In the genomic region with DNA sequence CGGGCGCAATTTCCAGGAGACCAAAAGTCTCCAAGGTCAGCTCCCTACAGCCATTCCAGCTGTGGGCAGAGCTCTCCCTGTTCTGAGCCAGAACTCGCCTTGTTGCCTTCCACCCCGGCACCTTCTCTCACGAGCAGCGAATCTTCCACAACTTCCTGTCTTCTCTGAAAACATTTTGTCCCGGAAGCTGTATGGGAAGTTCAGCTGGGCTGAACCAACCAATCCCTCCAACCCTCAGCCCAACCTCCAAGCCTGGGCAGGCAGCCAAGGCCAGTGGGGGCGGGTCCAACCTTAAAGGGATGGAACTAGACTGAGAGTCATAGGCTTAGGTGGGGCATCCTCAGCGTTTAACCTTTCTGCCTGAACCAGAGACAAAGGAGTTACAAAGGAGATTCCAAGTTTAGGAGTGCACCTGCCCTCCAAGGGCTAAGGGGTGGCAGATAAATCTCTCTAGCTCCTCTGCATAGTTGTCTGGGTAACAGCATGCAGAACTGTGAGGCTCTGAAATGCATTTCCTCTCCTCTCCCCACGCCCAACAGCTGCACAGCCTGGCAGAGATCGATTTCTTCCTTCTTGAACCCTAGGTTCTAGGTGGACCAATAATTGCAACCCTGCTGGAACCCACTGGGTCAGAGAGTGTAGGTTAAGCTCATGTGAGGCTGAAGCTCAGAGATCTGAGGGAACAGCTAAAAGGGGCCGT, we compare ENCODE assay signal across 8 mouse cellular contexts. TPM values are rescaled to one million over a fixed set of nuclear protein-coding genes. Genes with fewer than 3 reads are reported as not detected.
DNase-seq lines count a peak whose midpoint lies in the region; ATAC-seq lines count a peak whose summit lies in the region.

A gene (minus strand): TSS at position 188 of the 700 bp plus-strand sequence.

- H3K9me3 ChIP-seq in hindbrain, embryonic 10.5 days = no peaks in the 10 kb centered on the region

- peak; percentile 94 for ATAC-seq in frontal cortex, adult (ENCODE audit: low TSS enrichment)

- DNase-seq in MEL-GATA-1-ER (ENCODE audit: extremely low read depth, low read depth) = peak; percentile 91
- DNase-seq in cerebellum, adult 9-10 months = peak; percentile 93
- DNase-seq in hindbrain, embryonic 10.5 days (ENCODE audit: low spot score) = peak; percentile 59
- DNase-seq in layer of hippocampus, postnatal 10 days (ENCODE audit: low spot score in 2 of 2) = peak; percentile 96 to 97
- peak; percentile 100 for DNase-seq in lung, postnatal 10 days
- peak; percentile 98 for DNase-seq in ovary, postnatal 36 days (ENCODE audit: low spot score)
- DNase-seq in thymus, postnatal 25 days = peak; percentile 94

- H3K4me1 ChIP-seq in hindbrain, embryonic 10.5 days (replicated peaks) = 0 out of 2 replicates have a peak, but pooled peaks cover 3% of the 10 kb centered on the region

- 43% methylated on average over 12 of the region's 12 CpGs for WGBS in hindbrain, embryonic 10.5 days

- H3K4me3 ChIP-seq in hindbrain, embryonic 10.5 days = peak within 1 kb of the TSS; percentile 41

- peak within 1 kb of the TSS; percentile 4; the same call in 1 of the 2 replicates for H3K27ac ChIP-seq in hindbrain, embryonic 10.5 days

- no peaks in the 10 kb centered on the region for H3K27me3 ChIP-seq in hindbrain, embryonic 10.5 days (ENCODE audit: insufficient read depth, poor library complexity, severe bottlenecking)

- no peaks in the 10 kb centered on the region for H3K36me3 ChIP-seq in hindbrain, embryonic 10.5 days

RNA-seq across cellular contexts. Expression of the gene that starts here (rescaled TPM):
- 3.5 and 4.3 TPM in 2 replicates for polyA plus RNA-seq in hindbrain, embryonic 10.5 days (2016; fragmentation: Nextera tagmentation; extraction: Ambion mirVana)
- total RNA-seq in layer of hippocampus, postnatal 10 days (2021) = 10 to 100 TPM; 16.4 to 19.2 TPM

Comparison
In these comparisons a context has a peak if more than half of its experiments do, and no peak if none do; other contexts are left out.
1. Peak in every context shown above with its lines: DNase-seq, ATAC-seq, H3K4me3 ChIP-seq and H3K27ac ChIP-seq.